ENCODE assay signal across 8 mouse cellular contexts in the genomic region with DNA sequence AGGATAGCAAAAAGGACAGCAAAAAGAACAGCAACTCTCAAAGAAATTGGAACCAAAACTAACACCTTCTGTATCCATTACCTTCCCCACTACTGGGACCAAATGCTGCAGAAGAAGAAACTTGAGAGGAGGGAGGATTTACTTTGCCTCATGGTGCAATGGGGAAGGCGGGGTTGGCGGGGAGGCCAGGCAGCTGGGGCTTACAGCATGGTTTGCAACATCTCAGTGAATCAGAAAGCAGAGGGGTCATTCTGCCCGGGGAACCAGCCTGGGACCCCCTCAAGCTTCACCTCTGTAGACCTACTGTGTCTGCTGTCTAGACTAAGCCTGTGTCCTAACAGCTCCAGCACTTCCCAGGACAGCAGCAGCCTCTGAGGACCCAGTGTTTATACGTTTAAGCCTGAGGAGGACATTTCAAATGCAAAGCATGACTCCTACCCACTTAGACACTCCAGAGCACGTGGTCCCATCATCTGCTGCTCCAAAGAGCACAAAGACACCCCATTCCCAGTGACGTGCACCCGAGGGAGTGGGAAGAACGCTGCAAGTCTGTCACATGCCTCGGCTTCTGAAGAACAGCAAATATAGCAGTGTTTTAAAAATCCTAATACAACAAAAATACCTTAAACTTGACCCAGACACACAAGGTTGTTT. TPM values are rescaled to one million over a fixed set of nuclear protein-coding genes. Genes with fewer than 3 reads are reported as not detected.
DNase-seq lines count a peak whose midpoint lies in the region; ATAC-seq lines count a peak whose summit lies in the region.
"Had no signal": no experiment of that assay in that cellular context is flagged by ENCODE, and none has a peak within 500 bp of the region (broad histone marks: within the 10 kb centered on the region; RNA-seq: fewer than 3 reads in every experiment).

No protein-coding gene starts in this region.

- H3K4me1 ChIP-seq in limb, embryonic 15.5 days, result peaks cover 5% of the 10 kb centered on the region
- H3K4me1 ChIP-seq in stomach, embryonic 16.5 days (ENCODE audit: control insufficient read depth, insufficient read depth, low read length), result peaks cover 15% of the 10 kb centered on the region; the same call in 1 of the 2 replicates

- H3K4me3 ChIP-seq in limb, embryonic 15.5 days, result no peak overlapping the region
- H3K4me3 ChIP-seq in stomach, embryonic 16.5 days (replicated peaks; ENCODE audit: low read length), result no peak overlapping the region

- 27% methylated on average over 9 of the region's 9 CpGs for WGBS in limb, embryonic 15.5 days
- WGBS in stomach, embryonic 16.5 days, result 25% methylated on average over 9 of the region's 9 CpGs

- peak overlapping the region; percentile 43; the same call in 1 of the 2 replicates for H3K27ac ChIP-seq in limb, embryonic 15.5 days
- H3K27ac ChIP-seq in stomach, embryonic 16.5 days (ENCODE audit: low read length), result no peak overlapping the region

- no peak overlapping the region for H3K4me2 ChIP-seq in limb, embryonic 15.5 days
- no peak overlapping the region for H3K4me2 ChIP-seq in stomach, embryonic 16.5 days (ENCODE audit: low read depth, low read length)

- ATAC-seq in limb, embryonic 15.5 days (ENCODE audit: insufficient number of reproducible peaks, low FRiP score, low TSS enrichment, low read depth), result no peak
- ATAC-seq in stomach, embryonic 16.5 days (ENCODE audit: insufficient read depth, low FRiP score), result 0 out of 2 replicates have a peak, but pooled peaks have one; percentile 5

- H3K27me3 ChIP-seq in limb, embryonic 15.5 days, result no peaks in the 10 kb centered on the region
- H3K27me3 ChIP-seq in stomach, embryonic 16.5 days (ENCODE audit: control insufficient read depth, insufficient read depth, low read length), result no peaks in the 10 kb centered on the region

- peak; percentile 47 for DNase-seq in thymus, postnatal 14 days
- no peak for DNase-seq in thymus, postnatal 25 days
- DNase-seq in gastrocnemius, postnatal 36 days, result peak; percentile 30 to 43
- no peak for DNase-seq in testis, postnatal 14 days (ENCODE audit: low spot score)
- DNase-seq in thymus, postnatal 0 days (ENCODE audit: low spot score), result no peak

- no peaks in the 10 kb centered on the region for H3K36me3 ChIP-seq in limb, embryonic 15.5 days
- no peaks in the 10 kb centered on the region for H3K36me3 ChIP-seq in stomach, embryonic 16.5 days (ENCODE audit: control insufficient read depth, insufficient read depth, low read length)

- no peak overlapping the region for H3K9ac ChIP-seq in limb, embryonic 15.5 days
- H3K9ac ChIP-seq in stomach, embryonic 16.5 days (ENCODE audit: low read length), result no peak overlapping the region

- intact Hi-C loops in gastrocnemius, postnatal 36 days (cut with DNase I), result no loop called here

- no peaks in the 10 kb centered on the region for H3K9me3 ChIP-seq in limb, embryonic 15.5 days
- H3K9me3 ChIP-seq in stomach, embryonic 16.5 days (replicated peaks; ENCODE audit: control insufficient read depth, low read length), result no peaks in the 10 kb centered on the region

RNA-seq across cellular contexts. Expression of gene Ifitm10, which starts 24.1 kb away (rescaled TPM):
- total RNA-seq in gastrocnemius, postnatal 36 days (2021), result 1 to 10 TPM; 2.8 to 6.8 TPM
- 4.0 and 4.6 TPM in 2 replicates for polyA plus RNA-seq in limb, embryonic 15.5 days (2015; fragmentation: Nextera tagmentation; extraction: Ambion mirVana)
- polyA plus RNA-seq in stomach, embryonic 16.5 days (2015; fragmentation: Nextera tagmentation; extraction: Ambion mirVana), result 3.7 and 5.2 TPM in 2 replicates
- 8.5 and 10.6 TPM in 2 replicates for polyA plus RNA-seq in thymus, postnatal 0 days (2015; fragmentation: Nextera tagmentation; extraction: Ambion mirVana)

RNA-seq across cellular contexts. Expression of gene Gm49369, which starts 33.0 kb away (rescaled TPM):
- total RNA-seq in gastrocnemius, postnatal 36 days (2021), result 1 to 10 TPM; 3.9 to 9.2 TPM
- polyA plus RNA-seq in limb, embryonic 15.5 days (2015; fragmentation: Nextera tagmentation; extraction: Ambion mirVana), result not detected in 2 replicates
- polyA plus RNA-seq in stomach, embryonic 16.5 days (2015; fragmentation: Nextera tagmentation; extraction: Ambion mirVana), result 0.96 TPM in 1 of 2 replicates, not detected in the other
- 5.1 TPM in 1 of 2 replicates, not detected in the other for polyA plus RNA-seq in thymus, postnatal 0 days (2015; fragmentation: Nextera tagmentation; extraction: Ambion mirVana)

RNA-seq across cellular contexts. Expression of gene Ctsd, which starts 38.4 kb away (rescaled TPM):
- total RNA-seq in gastrocnemius, postnatal 36 days (2021), result 100 to 1,000 TPM; 330 to 388 TPM
- polyA plus RNA-seq in limb, embryonic 15.5 days (2015; fragmentation: Nextera tagmentation; extraction: Ambion mirVana), result 392 and 426 TPM in 2 replicates
- polyA plus RNA-seq in stomach, embryonic 16.5 days (2015; fragmentation: Nextera tagmentation; extraction: Ambion mirVana), result 451 and 599 TPM in 2 replicates
- polyA plus RNA-seq in thymus, postnatal 0 days (2015; fragmentation: Nextera tagmentation; extraction: Ambion mirVana), result 395 and 403 TPM in 2 replicates

RNA-seq across cellular contexts. Expression of gene Krtap5-4, which starts 46.1 kb away (rescaled TPM):
- not detected for total RNA-seq in gastrocnemius, postnatal 36 days (2021)
- not detected in 2 replicates for polyA plus RNA-seq in limb, embryonic 15.5 days (2015; fragmentation: Nextera tagmentation; extraction: Ambion mirVana)
- polyA plus RNA-seq in stomach, embryonic 16.5 days (2015; fragmentation: Nextera tagmentation; extraction: Ambion mirVana), result not detected in 2 replicates
- polyA plus RNA-seq in thymus, postnatal 0 days (2015; fragmentation: Nextera tagmentation; extraction: Ambion mirVana), result not detected in 2 replicates
- polyA plus RNA-seq: heart, postnatal 0 days had no signal

RNA-seq across cellular contexts. Expression of gene Krtap5-1, which starts 52.5 kb away (rescaled TPM):
- not detected for total RNA-seq in gastrocnemius, postnatal 36 days (2021)
- not detected in 2 replicates for polyA plus RNA-seq in limb, embryonic 15.5 days (2015; fragmentation: Nextera tagmentation; extraction: Ambion mirVana)
- polyA plus RNA-seq in stomach, embryonic 16.5 days (2015; fragmentation: Nextera tagmentation; extraction: Ambion mirVana), result not detected in 2 replicates
- polyA plus RNA-seq in thymus, postnatal 0 days (2015; fragmentation: Nextera tagmentation; extraction: Ambion mirVana), result not detected in 2 replicates
- polyA plus RNA-seq: heart, postnatal 0 days had no signal

Comparison
In these comparisons a context has a peak if more than half of its experiments do, and no peak if none do; other contexts are left out.
1. DNase-seq: peak in thymus, postnatal 14 days (single experiment) and gastrocnemius, postnatal 36 days (2 of 2); none in thymus, postnatal 25 days (single experiment), testis, postnatal 14 days (single experiment) and thymus, postnatal 0 days (single experiment).